Mouse (Mus musculus): ENCODE measurements at regions not wholly inside any gene's neighbourhood (a gene's known extent, or its start where the extent isn't known, plus 50 kb on each side); places are given as distances from the start of the nearest gene placed in this dataset.

DNA sequence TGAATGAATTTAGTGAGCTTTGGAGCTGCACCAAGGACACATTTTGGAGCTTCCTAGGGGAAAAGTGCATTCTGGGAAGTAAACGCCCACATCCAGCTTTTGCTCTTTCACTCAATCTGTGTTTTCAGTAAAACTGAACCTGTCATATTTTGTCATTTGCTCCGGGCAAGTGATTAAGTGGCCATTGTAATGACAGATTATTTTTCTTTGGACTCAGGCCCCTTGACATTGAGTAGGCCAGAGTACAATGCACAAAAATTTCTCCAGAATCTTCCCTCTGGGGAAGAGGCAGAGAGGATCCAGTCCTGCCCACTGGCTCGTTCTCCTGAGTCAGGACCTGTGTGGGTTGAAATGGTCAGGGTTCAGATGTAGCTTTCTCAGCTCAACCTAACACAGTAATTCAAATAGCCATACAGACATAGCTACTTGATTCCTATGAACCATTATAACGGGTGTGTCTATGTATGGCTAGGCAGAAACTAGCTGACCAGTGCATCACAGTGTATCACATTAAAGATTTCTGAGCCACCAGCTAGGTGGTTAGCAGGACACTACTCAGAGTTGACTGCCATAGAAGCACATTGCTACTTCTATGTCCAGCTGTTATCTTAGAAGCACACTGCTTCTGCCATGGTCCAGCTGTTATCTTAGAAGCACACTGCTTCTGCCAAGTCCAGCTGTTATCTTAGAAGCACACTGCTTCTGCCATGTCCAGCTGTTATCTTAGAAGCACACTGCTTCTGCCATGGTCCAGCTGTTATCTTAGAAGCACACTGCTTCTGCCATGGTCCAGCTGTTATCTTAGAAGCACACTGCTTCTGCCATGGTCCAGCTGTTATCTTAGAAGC, 129.9 kb downstream of the Mtx2 start:
- 55% methylated on average over 4 of the region's 4 CpGs for WGBS
- Histone ChIP-seq H3K27ac (ENCODE audit: low read length) (no peak overlapping the region), H3K36me3 (ENCODE audit: control insufficient read depth, insufficient read depth, low read length) (no peaks in the 10 kb centered on the region), H3K4me3 (ENCODE audit: low read length) (no peak overlapping the region), H3K4me1 (replicated peaks; ENCODE audit: control insufficient read depth, insufficient read depth, low read length) (no peaks in the 10 kb centered on the region), H3K9ac (ENCODE audit: low read length) (no peak overlapping the region), H3K4me2 (ENCODE audit: low read depth, low read length) (no peak overlapping the region), H3K9me3 (ENCODE audit: control insufficient read depth, low read length) (no peaks in the 10 kb centered on the region), H3K27me3 (ENCODE audit: control insufficient read depth, insufficient read depth, low read depth, low read length) (no peaks in the 10 kb centered on the region; the same call in 1 of the 2 replicates)
- peak; percentile 58; the same call in 1 of the 2 replicates for ATAC-seq (ENCODE audit: low read depth)

DNA sequence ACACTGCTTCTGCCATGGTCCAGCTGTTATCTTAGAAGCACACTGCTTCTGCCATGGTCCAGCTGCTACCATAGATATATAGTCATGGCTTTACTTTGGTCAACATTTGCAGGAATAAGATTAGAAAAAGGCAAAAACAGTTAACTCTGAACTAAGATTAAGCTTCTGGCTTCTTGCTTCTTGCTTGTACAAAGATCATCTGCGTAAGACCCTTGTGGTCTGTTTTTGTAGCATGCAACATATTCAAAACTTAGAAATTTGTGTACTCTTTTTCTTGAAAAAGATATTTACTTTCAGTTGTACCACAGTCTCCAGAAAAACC, 130.5 kb downstream of the Mtx2 start:
- peak; percentile 47; the same call in 1 of the 2 replicates for ATAC-seq (ENCODE audit: low read depth)
- H3K27me3 ChIP-seq (ENCODE audit: control insufficient read depth, insufficient read depth, low read depth, low read length), result no peaks in the 10 kb centered on the region; the same call in 1 of the 2 replicates
- no peak overlapping the region for H3K9ac ChIP-seq (ENCODE audit: low read length)
- no peaks in the 10 kb centered on the region for H3K36me3 ChIP-seq (ENCODE audit: control insufficient read depth, insufficient read depth, low read length)
- WGBS, result 63% methylated on average over 1 of the region's 1 CpGs
- no peak overlapping the region for H3K4me2 ChIP-seq (ENCODE audit: low read depth, low read length)
- peak overlapping the region; percentile 52 for H3K27ac ChIP-seq (ENCODE audit: low read length)
- H3K4me1 ChIP-seq (replicated peaks; ENCODE audit: control insufficient read depth, insufficient read depth, low read length), result no peaks in the 10 kb centered on the region
- no peaks in the 10 kb centered on the region for H3K9me3 ChIP-seq (ENCODE audit: control insufficient read depth, low read length)
- H3K4me3 ChIP-seq (ENCODE audit: low read length), result no peak overlapping the region

DNA sequence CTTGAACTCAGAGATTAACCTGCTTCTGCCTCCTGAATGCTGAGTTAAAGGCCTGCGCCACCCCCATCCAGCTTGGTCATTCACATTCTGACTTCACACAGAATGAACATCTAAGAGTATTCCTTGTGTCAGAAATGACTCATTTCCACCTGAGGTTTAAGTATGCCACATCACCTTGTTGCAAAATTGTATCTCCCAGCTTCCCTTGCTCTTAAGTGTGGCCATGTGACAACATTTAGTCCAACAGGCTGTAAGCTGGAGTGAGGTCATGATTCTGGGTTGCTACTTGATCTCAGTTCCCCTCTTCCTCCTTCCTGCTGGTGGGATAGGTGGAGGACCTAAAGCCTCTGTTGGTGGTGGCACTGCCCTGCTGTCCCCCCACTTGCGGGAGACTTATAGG, 131.0 kb downstream of the Mtx2 start:
- no peak overlapping the region for H3K4me2 ChIP-seq (ENCODE audit: low read depth, low read length)
- H3K9ac ChIP-seq (ENCODE audit: low read length), result no peak overlapping the region
- H3K27me3 ChIP-seq (ENCODE audit: control insufficient read depth, insufficient read depth, low read depth, low read length), result no peaks in the 10 kb centered on the region; the same call in 1 of the 2 replicates
- no peaks in the 10 kb centered on the region for H3K4me1 ChIP-seq (replicated peaks; ENCODE audit: control insufficient read depth, insufficient read depth, low read length)
- peak overlapping the region; percentile 52 for H3K27ac ChIP-seq (ENCODE audit: low read length)
- WGBS, result 96% methylated on average over 2 of the region's 2 CpGs
- no peaks in the 10 kb centered on the region for H3K9me3 ChIP-seq (ENCODE audit: control insufficient read depth, low read length)
- no peaks in the 10 kb centered on the region for H3K36me3 ChIP-seq (ENCODE audit: control insufficient read depth, insufficient read depth, low read length)
- H3K4me3 ChIP-seq (ENCODE audit: low read length), result no peak overlapping the region
- no peak for ATAC-seq (ENCODE audit: low read depth)

DNA sequence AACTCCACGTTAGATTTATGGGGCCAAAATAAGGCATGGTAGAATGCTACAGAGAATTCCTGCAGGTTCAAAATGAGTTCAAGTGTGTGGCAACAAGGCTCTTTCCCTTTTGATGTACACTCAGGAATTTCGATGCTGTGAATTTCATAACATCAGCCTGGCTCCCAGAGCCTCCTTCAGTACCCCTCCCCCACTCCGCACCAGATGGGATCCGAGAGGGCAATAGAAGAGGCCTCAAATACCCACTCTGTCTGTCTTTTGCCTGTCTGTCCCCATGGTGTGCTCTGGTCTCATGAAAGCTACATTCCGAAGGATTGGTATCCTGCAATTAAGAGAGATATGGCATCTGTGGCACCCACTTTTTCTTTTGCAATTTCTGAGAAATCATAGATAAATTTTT, 134.3 kb downstream of the Mtx2 start:
- Histone ChIP-seq H3K27ac (ENCODE audit: low read length) (no peak overlapping the region), H3K4me3 (ENCODE audit: low read length) (no peak overlapping the region), H3K36me3 (ENCODE audit: control insufficient read depth, insufficient read depth, low read length) (no peaks in the 10 kb centered on the region), H3K27me3 (ENCODE audit: control insufficient read depth, insufficient read depth, low read depth, low read length) (no peaks in the 10 kb centered on the region), H3K4me2 (ENCODE audit: low read depth, low read length) (no peak overlapping the region), H3K9me3 (ENCODE audit: control insufficient read depth, low read length) (no peaks in the 10 kb centered on the region), H3K9ac (ENCODE audit: low read length) (no peak overlapping the region), H3K4me1 (replicated peaks; ENCODE audit: control insufficient read depth, insufficient read depth, low read length) (peaks cover 2% of the 10 kb centered on the region; the same call in 1 of the 2 replicates)
- ATAC-seq (ENCODE audit: low read depth), result no peak
- WGBS, result 24% methylated on average over 5 of the region's 5 CpGs

DNA sequence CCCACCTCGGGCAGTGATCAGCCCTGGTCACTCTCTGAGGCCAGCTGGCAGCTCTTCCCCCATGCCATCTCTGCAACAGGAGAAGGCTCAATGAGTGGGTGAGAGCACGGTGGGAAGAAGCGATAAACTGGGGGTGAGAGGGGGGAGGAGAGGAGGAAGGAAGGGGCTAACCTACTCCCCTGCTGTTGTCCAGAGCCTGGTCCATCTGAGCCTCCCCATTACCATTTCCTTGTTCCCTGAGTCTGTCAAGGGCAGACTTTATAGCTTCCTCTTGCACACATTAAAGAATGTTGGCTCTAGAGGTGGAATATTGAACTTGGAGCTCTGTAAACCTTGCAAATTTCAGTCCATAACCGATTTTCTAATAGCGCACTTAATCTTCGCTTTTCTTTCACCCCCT, 136.8 kb downstream of the Mtx2 start:
- Histone ChIP-seq H3K36me3 (ENCODE audit: control insufficient read depth, insufficient read depth, low read length) (no peaks in the 10 kb centered on the region), H3K9ac (ENCODE audit: low read length) (no peak overlapping the region), H3K27me3 (ENCODE audit: control insufficient read depth, insufficient read depth, low read depth, low read length) (peaks cover 2% of the 10 kb centered on the region; the same call in 1 of the 2 replicates), H3K9me3 (ENCODE audit: control insufficient read depth, low read length) (no peaks in the 10 kb centered on the region), H3K4me1 (replicated peaks; ENCODE audit: control insufficient read depth, insufficient read depth, low read length) (peaks cover 10% of the 10 kb centered on the region), H3K4me2 (ENCODE audit: low read depth, low read length) (no peak overlapping the region), H3K27ac (ENCODE audit: low read length) (no peak overlapping the region), H3K4me3 (ENCODE audit: low read length) (no peak overlapping the region)
- 84% methylated on average over 6 of the region's 6 CpGs for WGBS
- no peak for ATAC-seq (ENCODE audit: low read depth)

DNA sequence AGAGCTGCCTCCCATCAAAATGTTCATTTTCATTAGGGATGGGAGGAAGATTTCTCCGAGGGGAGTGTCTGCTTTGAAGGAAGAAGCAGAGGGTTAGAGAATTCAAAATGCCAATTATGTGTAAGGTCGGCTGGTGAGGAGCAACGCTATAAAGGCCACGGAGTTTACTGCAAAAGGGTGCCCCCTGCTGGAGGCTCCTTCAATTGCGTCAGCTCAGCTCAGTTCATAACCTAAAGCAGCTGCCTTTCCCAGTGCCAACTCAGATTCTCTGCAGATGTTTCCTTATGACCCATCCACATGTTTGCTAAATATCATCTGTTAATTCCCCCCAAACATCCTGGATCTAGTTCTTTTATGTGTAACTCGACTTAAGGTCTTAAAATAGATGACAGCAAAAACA, 138.8 kb downstream of the Mtx2 start:
- no peak overlapping the region for H3K4me3 ChIP-seq (ENCODE audit: low read length)
- peak; percentile 72 for ATAC-seq (ENCODE audit: low read depth)
- WGBS, result 1% methylated on average over 6 of the region's 6 CpGs
- H3K36me3 ChIP-seq (ENCODE audit: control insufficient read depth, insufficient read depth, low read length), result no peaks in the 10 kb centered on the region
- no peak overlapping the region for H3K9ac ChIP-seq (ENCODE audit: low read length)
- no peak overlapping the region for H3K27ac ChIP-seq (ENCODE audit: low read length)
- H3K27me3 ChIP-seq (ENCODE audit: control insufficient read depth, insufficient read depth, low read depth, low read length), result peaks cover 2% of the 10 kb centered on the region; the same call in 1 of the 2 replicates
- no peak overlapping the region for H3K4me2 ChIP-seq (ENCODE audit: low read depth, low read length)
- no peaks in the 10 kb centered on the region for H3K9me3 ChIP-seq (ENCODE audit: control insufficient read depth, low read length)
- peaks cover 10% of the 10 kb centered on the region for H3K4me1 ChIP-seq (replicated peaks; ENCODE audit: control insufficient read depth, insufficient read depth, low read length)

DNA sequence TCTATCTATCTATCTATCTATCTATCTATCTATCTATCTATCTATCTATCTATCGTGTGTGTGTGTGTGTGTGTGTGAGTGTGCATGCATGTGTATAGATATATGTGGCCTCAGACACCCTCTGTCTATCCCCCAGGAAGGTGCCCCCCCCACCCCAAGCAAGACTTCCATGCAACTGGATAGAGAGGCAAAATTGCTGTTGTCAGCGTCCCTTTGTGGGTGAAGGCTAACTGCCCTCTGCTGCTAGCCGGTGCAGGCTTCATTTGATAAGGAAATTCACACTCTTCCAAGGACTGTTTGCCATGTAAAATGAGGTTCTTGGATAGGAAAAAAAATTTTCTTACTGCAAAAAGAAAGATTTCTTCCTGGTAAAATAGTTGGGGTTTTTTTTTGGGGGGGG, 139.4 kb downstream of the Mtx2 start:
- H3K4me2 ChIP-seq (ENCODE audit: low read depth, low read length), result no peak overlapping the region
- no peak overlapping the region for H3K9ac ChIP-seq (ENCODE audit: low read length)
- H3K27me3 ChIP-seq (ENCODE audit: control insufficient read depth, insufficient read depth, low read depth, low read length), result peaks cover 2% of the 10 kb centered on the region; the same call in 1 of the 2 replicates
- H3K4me1 ChIP-seq (replicated peaks; ENCODE audit: control insufficient read depth, insufficient read depth, low read length), result peaks cover 10% of the 10 kb centered on the region
- H3K36me3 ChIP-seq (ENCODE audit: control insufficient read depth, insufficient read depth, low read length), result no peaks in the 10 kb centered on the region
- 41% methylated on average over 3 of the region's 3 CpGs for WGBS
- no peaks in the 10 kb centered on the region for H3K9me3 ChIP-seq (ENCODE audit: control insufficient read depth, low read length)
- no peak for ATAC-seq (ENCODE audit: low read depth)
- no peak overlapping the region for H3K27ac ChIP-seq (ENCODE audit: low read length)
- no peak overlapping the region for H3K4me3 ChIP-seq (ENCODE audit: low read length)

DNA sequence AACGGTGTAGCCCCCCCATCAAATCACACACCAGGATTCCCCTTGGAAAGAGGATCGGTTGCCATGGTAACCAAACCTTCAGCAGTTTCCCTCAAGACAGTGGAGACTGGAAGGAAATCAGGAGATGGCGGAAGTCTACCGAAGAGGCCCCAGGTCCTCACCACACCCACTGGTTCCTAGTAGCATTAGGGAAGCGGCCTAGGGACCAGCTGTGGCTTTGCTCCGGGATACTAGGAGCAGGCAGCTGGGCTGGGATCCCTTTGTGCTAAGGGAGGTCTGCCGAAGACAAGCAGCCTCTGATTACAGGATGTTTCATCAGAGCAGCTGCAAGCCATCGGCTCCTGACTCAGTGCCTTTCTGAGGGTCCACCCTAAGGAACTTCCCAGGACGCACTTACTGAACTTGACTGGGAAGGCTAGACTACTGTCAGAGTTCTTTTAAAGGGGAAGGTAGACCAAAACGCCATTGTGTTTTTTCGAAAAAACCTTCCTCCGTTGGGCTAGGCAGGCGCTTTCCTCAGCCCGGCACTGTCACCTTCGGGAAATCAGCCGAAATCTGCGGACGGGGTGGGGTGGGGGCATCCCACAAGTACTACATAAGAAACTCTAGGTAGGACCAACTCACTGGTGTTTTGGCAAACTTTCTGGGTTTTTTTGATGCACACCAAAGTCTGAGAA, 139.9 kb downstream of the Mtx2 start:
- Histone ChIP-seq H3K27me3 (ENCODE audit: control insufficient read depth, insufficient read depth, low read depth, low read length) (peaks cover 2% of the 10 kb centered on the region; the same call in 1 of the 2 replicates), H3K4me1 (replicated peaks; ENCODE audit: control insufficient read depth, insufficient read depth, low read length) (peaks cover 10% of the 10 kb centered on the region), H3K27ac (ENCODE audit: low read length) (no peak overlapping the region), H3K4me3 (ENCODE audit: low read length) (no peak overlapping the region), H3K9me3 (ENCODE audit: control insufficient read depth, low read length) (no peaks in the 10 kb centered on the region), H3K36me3 (ENCODE audit: control insufficient read depth, insufficient read depth, low read length) (no peaks in the 10 kb centered on the region), H3K9ac (ENCODE audit: low read length) (no peak overlapping the region), H3K4me2 (ENCODE audit: low read depth, low read length) (no peak overlapping the region)
- peak; percentile 75 for ATAC-seq (ENCODE audit: low read depth)
- WGBS, result 25% methylated on average over 18 of the region's 18 CpGs

DNA sequence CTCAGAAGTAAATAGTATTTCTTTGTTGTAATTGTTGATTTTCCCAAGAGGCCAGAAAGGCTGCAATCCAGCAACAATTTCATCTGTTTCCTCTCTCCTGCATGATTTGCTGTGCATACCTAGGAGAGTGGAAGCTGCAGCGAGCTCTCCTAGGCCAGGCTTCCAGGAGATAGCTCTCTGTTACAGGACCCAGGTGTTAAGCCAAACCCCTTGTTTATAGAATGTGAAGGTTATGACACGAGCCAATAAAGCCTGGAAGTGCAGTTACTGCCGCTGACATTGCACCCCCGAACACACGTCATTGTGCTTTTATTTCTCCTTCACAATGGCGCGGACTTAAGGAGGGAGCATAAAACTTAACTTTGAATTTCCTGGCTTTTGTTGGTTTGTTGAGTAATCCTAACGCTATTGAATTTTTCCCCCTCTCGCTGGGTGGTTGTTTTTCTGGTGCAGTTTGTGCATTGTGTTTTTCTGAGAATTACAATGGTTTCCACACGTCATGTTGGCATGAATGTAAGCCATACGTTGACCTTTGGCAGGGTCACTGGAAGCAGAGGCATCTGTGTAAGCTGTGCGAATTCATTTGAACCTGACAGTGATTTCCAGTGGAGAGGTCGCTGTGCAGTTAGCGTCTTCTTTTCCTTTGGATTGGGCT, 145.1 kb downstream of the Mtx2 start:
- Histone ChIP-seq H3K36me3 (ENCODE audit: control insufficient read depth, insufficient read depth, low read length) (no peaks in the 10 kb centered on the region), H3K4me2 (ENCODE audit: low read depth, low read length) (no peak overlapping the region), H3K27me3 (ENCODE audit: control insufficient read depth, insufficient read depth, low read depth, low read length) (no peaks in the 10 kb centered on the region; the same call in 1 of the 2 replicates), H3K4me3 (ENCODE audit: low read length) (no peak overlapping the region), H3K4me1 (replicated peaks; ENCODE audit: control insufficient read depth, insufficient read depth, low read length) (peaks cover under 1% of the 10 kb centered on the region), H3K9ac (ENCODE audit: low read length) (no peak overlapping the region), H3K9me3 (ENCODE audit: control insufficient read depth, low read length) (no peaks in the 10 kb centered on the region), H3K27ac (ENCODE audit: low read length) (no peak overlapping the region)
- WGBS, result 48% methylated on average over 14 of the region's 14 CpGs
- peak; percentile 54 for ATAC-seq (ENCODE audit: low read depth)

Measured in lung, embryonic 16.5 days (tissue).